Mouse (Mus musculus) kidney, adult 2 months (tissue): ENCODE data around the gene Rdh16f1. TPM values are rescaled to one million over a fixed set of nuclear protein-coding genes. Genes with fewer than 3 reads are reported as not detected.
A peak's percentile ranks its signal among the peaks of the same experiment; 100 is the strongest.
"Not testable (repeated sequence)": the region's sequence is repeated elsewhere in the genome, so short reads cannot be mapped to it uniquely, and the experiment has no call there.

Experiments used
- DNase-seq: peaks from one replicate; pipeline ENCODE4 v3.0.0; 2021
- H3K27ac ChIP-seq: fragments of 200-500 bp; 2 replicates; pipeline ENCODE4 v1.5.1; 2012; ENCODE audit warnings: low read depth, low read length, control low read depth, inconsistent platforms; ENCODE audit not compliant: insufficient read depth
- H3K27me3 ChIP-seq: fragments of 200-500 bp; replicated peaks from 2 replicates; pipeline ENCODE4 v1.6.1; 2012; ENCODE audit warnings: mild to moderate bottlenecking, moderate library complexity, low read length, inconsistent platforms; ENCODE audit not compliant: control insufficient read depth, insufficient read depth
- H3K36me3 ChIP-seq: fragments of 200-500 bp; 2 replicates; pipeline ENCODE4 v1.6.1; 2012; ENCODE audit warnings: mild to moderate bottlenecking, moderate library complexity, low read length, inconsistent platforms; ENCODE audit not compliant: control insufficient read depth, insufficient read depth
- H3K4me1 ChIP-seq: fragments of 200-500 bp; 2 replicates; pipeline ENCODE4 v1.6.1; 2011; ENCODE audit warnings: low read length; ENCODE audit not compliant: control insufficient read depth, insufficient read depth
- H3K4me3 ChIP-seq: fragments of 200-500 bp; 2 replicates; pipeline ENCODE4 v1.5.1; 2011; ENCODE audit warnings: mild to moderate bottlenecking, low read depth, low read length, control low read depth; ENCODE audit not compliant: insufficient read depth
- CTCF ChIP-seq: fragments of 200-500 bp; conservative IDR thresholded peaks from 2 replicates; pipeline ENCODE4 v1.5.1; 2011; ENCODE audit warnings: low read depth, mild to moderate bottlenecking, control low read depth, low read length, moderate library complexity, mixed read lengths; ENCODE audit not compliant: insufficient read depth, insufficient read length
- POLR2A ChIP-seq: fragments of 200-500 bp; IDR thresholded peaks from one replicate; pipeline ENCODE4 v1.6.1; 2011; ENCODE audit warnings: low read depth, low read length, control low read depth
- WGBS: fragments of 180-500 bp; shearing (Covaris S2); methylation state at CpG from one replicate; pipeline ENCODE4 v1.1.7; 2018; 5-methylcytosine and 5-hydroxymethylcytosine counted together
- polyA plus RNA-seq: library from polyadenylated mRNA; depleted of rRNA; stranded (reverse); fragments of >200 nt; gene quantifications from 2 replicates; pipeline ENCODE4 v1.2.3, GENCODE M21; 2012

Gene Rdh16f1
- polyA plus RNA-seq, 1 experiment: 2.3 TPM

- WGBS: 16% methylated on average over 8 of the region's 8 CpGs
- peak overlapping the region; percentile 26 for H3K27ac ChIP-seq
- no peaks in the 10 kb centered on the region for H3K36me3 ChIP-seq
- H3K27me3 ChIP-seq: no peaks in the 10 kb centered on the region
- peaks cover 19% of the 10 kb centered on the region for H3K4me1 ChIP-seq
- TF ChIP-seq POLR2A (no peak), CTCF (no peak)
- peak; percentile 89 for DNase-seq
- no peak overlapping the region for H3K4me3 ChIP-seq
Measured at GRCm38 (mm10) chr10:127748847-127749612, 10.6 kb upstream of the Rdh16f1 start.

GRCm38 (mm10) chr10:127750136-127750777 is 9.3 kb upstream of the Rdh16f1 start:
- 69% methylated on average over 24 of the region's 24 CpGs for WGBS
- H3K27me3 ChIP-seq: no peaks in the 10 kb centered on the region
- TF ChIP-seq CTCF: no peak
- no peak for TF ChIP-seq POLR2A
- peak; percentile 27 for DNase-seq
- H3K27ac ChIP-seq: peak overlapping the region; percentile 31
- peaks cover 27% of the 10 kb centered on the region for H3K4me1 ChIP-seq
- H3K36me3 ChIP-seq: no peaks in the 10 kb centered on the region
- peak overlapping the region; percentile 30 for H3K4me3 ChIP-seq

GRCm38 (mm10) chr10:127751548-127751947 is 8.0 kb upstream of the Rdh16f1 start, which contains the start of gene Gpr182:
TSS of gene Gpr182 (minus strand) at chr10:127751732.
- TF ChIP-seq POLR2A (peak; percentile 24), CTCF (no peak)

GRCm38 (mm10) chr10:127754566-127755166 is 4.9 kb upstream of the Rdh16f1 start:
- H3K27ac ChIP-seq: peak overlapping the region; percentile 65
- TF ChIP-seq CTCF (no peak), POLR2A (no peak)
- 18% methylated on average over 6 of the region's 6 CpGs for WGBS
- H3K36me3 ChIP-seq: no peaks in the 10 kb centered on the region
- peak; percentile 75 for DNase-seq
- H3K27me3 ChIP-seq: no peaks in the 10 kb centered on the region
- no peak overlapping the region for H3K4me3 ChIP-seq
- H3K4me1 ChIP-seq: peaks cover 9% of the 10 kb centered on the region

More at GRCm38 (mm10) chr10:127751548-127751947, 8.0 kb upstream of the Rdh16f1 start, which contains the start of gene Gpr182:
- Histone ChIP-seq H3K27ac (peak within 1 kb of the TSS; percentile 37; the same call in 1 of the 2 replicates), H3K27me3 (no peaks in the 10 kb centered on the region), H3K36me3 (no peaks in the 10 kb centered on the region), H3K4me1 (peaks cover 23% of the 10 kb centered on the region), H3K4me3 (peak within 1 kb of the TSS; percentile 51)
- WGBS: 58% methylated on average over 8 of the region's 8 CpGs
- peak; percentile 79 for DNase-seq

- WGBS: 20% methylated on average over 3 of the region's 3 CpGs
- H3K4me1 ChIP-seq: peaks cover 9% of the 10 kb centered on the region
- DNase-seq: peak; percentile 58
- H3K27me3 ChIP-seq: no peaks in the 10 kb centered on the region
- H3K27ac ChIP-seq: peak overlapping the region; percentile 65
- no peaks in the 10 kb centered on the region for H3K36me3 ChIP-seq
- no peak overlapping the region for H3K4me3 ChIP-seq
- no peak for TF ChIP-seq POLR2A
- TF ChIP-seq CTCF: no peak
Measured at GRCm38 (mm10) chr10:127755246-127755645, 4.3 kb upstream of the Rdh16f1 start.

- peak; percentile 32 for DNase-seq
- H3K27ac ChIP-seq: no peak overlapping the region
- no peaks in the 10 kb centered on the region for H3K27me3 ChIP-seq
- H3K36me3 ChIP-seq: no peaks in the 10 kb centered on the region
- peaks cover 9% of the 10 kb centered on the region for H3K4me1 ChIP-seq
- TF ChIP-seq POLR2A (no peak), CTCF (no peak)
- peak overlapping the region; percentile 11; the same call in 1 of the 2 replicates for H3K4me3 ChIP-seq
- 61% methylated on average over 18 of the region's 18 CpGs for WGBS
Measured at GRCm38 (mm10) chr10:127755770-127756468, 3.7 kb upstream of the Rdh16f1 start.

- H3K27ac ChIP-seq, H3K27me3 ChIP-seq, H3K36me3 ChIP-seq, H3K4me3 ChIP-seq, DNase-seq, H3K4me1 ChIP-seq: not testable (repeated sequence)
- WGBS: 91% methylated on average over 10 of the region's 10 CpGs
Measured at GRCm38 (mm10) chr10:127762926-127763325, 3.3 kb downstream of the Rdh16f1 start.
